Mouse (Mus musculus): ENCODE measurements around the gene Hsd17b2.

The Hsd17b2 gene

GRCm38 (mm10) chr8:117772597-117772996 lies 70.9 kb downstream of the Hsd17b2 start:
- no peak for DNase-seq (ENCODE audit: low read depth, low spot score)

GRCm38 (mm10) chr8:117775626-117776025 lies 73.9 kb downstream of the Hsd17b2 start:
- DNase-seq (ENCODE audit: low read depth, low spot score), result no peak

GRCm38 (mm10) chr8:117776075-117776474 lies 74.4 kb downstream of the Hsd17b2 start:
- DNase-seq (ENCODE audit: low read depth, low spot score), result no peak

GRCm38 (mm10) chr8:117778531-117779322 lies 77.0 kb downstream of the Hsd17b2 start:
- DNase-seq (ENCODE audit: low read depth, low spot score), result no peak

GRCm38 (mm10) chr8:117779344-117779743 lies 77.6 kb downstream of the Hsd17b2 start:
- DNase-seq (ENCODE audit: low read depth, low spot score), result no peak

- no peak for DNase-seq (ENCODE audit: low read depth, low spot score)
These were observed 79.8 kb downstream of the Hsd17b2 start for GRCm38 (mm10) chr8:117781375-117782129.

GRCm38 (mm10) chr8:117783021-117783420 lies 81.3 kb downstream of the Hsd17b2 start:
- DNase-seq (ENCODE audit: low read depth, low spot score), result no peak

- DNase-seq (ENCODE audit: low read depth, low spot score), result no peak
These were observed 84.7 kb downstream of the Hsd17b2 start for GRCm38 (mm10) chr8:117786428-117786827.

GRCm38 (mm10) chr8:117792616-117793144 lies 91.0 kb downstream of the Hsd17b2 start:
- no peak for DNase-seq (ENCODE audit: low read depth, low spot score)

- no peak for DNase-seq (ENCODE audit: low read depth, low spot score)
These were observed 92.9 kb downstream of the Hsd17b2 start for GRCm38 (mm10) chr8:117794581-117794980.

GRCm38 (mm10) chr8:117796464-117796863 lies 94.8 kb downstream of the Hsd17b2 start:
- DNase-seq (ENCODE audit: low read depth, low spot score), result no peak

- no peak for DNase-seq (ENCODE audit: low read depth, low spot score)
These were observed 96.4 kb downstream of the Hsd17b2 start for GRCm38 (mm10) chr8:117798066-117798465.

- DNase-seq (ENCODE audit: low read depth, low spot score), result peak; percentile 97
These were observed 100.0 kb downstream of the Hsd17b2 start, which contains the start of gene Mphosph6 for GRCm38 (mm10) chr8:117801443-117802298. Gene Mphosph6 (minus strand): TSS chr8:117801943.

- no peak for DNase-seq (ENCODE audit: low read depth, low spot score)
These were observed 100.6 kb downstream of the Hsd17b2 start for GRCm38 (mm10) chr8:117802299-117802689.

- DNase-seq (ENCODE audit: low read depth, low spot score), result no peak
These were observed 103.7 kb downstream of the Hsd17b2 start for GRCm38 (mm10) chr8:117805419-117805818.
